Mouse (Mus musculus): ENCODE results near the gene Spock2. TPM values are rescaled to one million over a fixed set of nuclear protein-coding genes. Genes with fewer than 3 reads are reported as not detected.

The Spock2 gene
- polyA plus RNA-seq, 1 experiment from 2014 or later: 3.8 TPM

DNA sequence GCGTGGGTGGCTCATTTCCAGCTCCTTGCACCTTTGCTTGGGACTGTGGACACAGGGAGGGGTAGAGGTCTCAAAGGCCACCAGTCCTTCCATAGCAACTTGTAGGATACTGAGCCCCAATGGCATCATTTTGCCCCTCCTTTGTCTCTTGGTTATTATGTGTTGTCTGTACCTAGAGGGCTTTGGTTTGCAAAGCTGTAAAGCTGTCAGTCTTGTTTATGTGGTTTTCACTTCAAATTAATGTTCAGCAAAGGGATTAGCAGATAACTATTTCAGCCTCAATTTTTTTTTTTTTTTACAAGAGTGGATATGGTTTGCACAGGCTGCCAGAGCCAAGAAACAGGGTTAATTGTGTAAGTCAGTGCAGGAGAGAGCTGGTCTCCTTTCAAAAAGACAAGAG lies 9.7 kb upstream of the Spock2 start:
- H3K27ac ChIP-seq (ENCODE audit: low read length): no peak overlapping the region
- no peaks in the 10 kb centered on the region for H3K27me3 ChIP-seq (ENCODE audit: control insufficient read depth, insufficient read depth, low read length)
- H3K4me1 ChIP-seq (ENCODE audit: control insufficient read depth, insufficient read depth, low read length): peaks cover 21% of the 10 kb centered on the region; the same call in 1 of the 2 replicates
- H3K4me2 ChIP-seq (replicated peaks; ENCODE audit: low read depth, low read length): no peak overlapping the region
- H3K36me3 ChIP-seq (ENCODE audit: control insufficient read depth, insufficient read depth, low read length): no peaks in the 10 kb centered on the region
- 65% methylated on average over 1 of the region's 1 CpGs for WGBS
- no peaks in the 10 kb centered on the region for H3K9me3 ChIP-seq (ENCODE audit: control insufficient read depth, low read depth, low read length)
- no peak for ATAC-seq (ENCODE audit: insufficient number of reproducible peaks, insufficient read depth, low FRiP score, low read depth)
- H3K9ac ChIP-seq (replicated peaks; ENCODE audit: low read depth, low read length): no peak overlapping the region
- no peak overlapping the region for H3K4me3 ChIP-seq (ENCODE audit: low read depth, low read length)

DNA sequence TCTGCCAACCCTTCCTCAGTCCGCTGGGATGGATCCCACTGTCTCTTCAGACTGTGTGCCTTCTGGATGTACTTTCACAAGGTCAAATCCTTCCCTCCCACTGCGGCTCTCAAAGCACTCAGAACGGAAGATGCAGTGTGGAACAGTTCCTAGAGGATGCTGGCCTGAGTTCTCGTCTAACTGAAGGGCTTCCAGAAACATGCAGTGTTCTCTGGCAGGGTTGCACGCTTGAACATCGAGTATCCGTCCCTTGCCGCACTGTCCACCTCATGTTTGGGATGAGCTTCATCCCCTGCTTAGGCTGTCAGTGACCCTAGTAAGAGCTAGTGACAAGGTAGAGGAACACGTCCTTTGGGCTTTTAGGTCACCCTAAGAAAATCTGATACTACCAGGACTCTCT lies 8.9 kb upstream of the Spock2 start:
- Histone ChIP-seq H3K4me2 (replicated peaks; ENCODE audit: low read depth, low read length) (no peak overlapping the region), H3K4me3 (ENCODE audit: low read depth, low read length) (no peak overlapping the region), H3K4me1 (ENCODE audit: control insufficient read depth, insufficient read depth, low read length) (peaks cover 21% of the 10 kb centered on the region; the same call in 1 of the 2 replicates), H3K27me3 (ENCODE audit: control insufficient read depth, insufficient read depth, low read length) (no peaks in the 10 kb centered on the region), H3K36me3 (ENCODE audit: control insufficient read depth, insufficient read depth, low read length) (no peaks in the 10 kb centered on the region), H3K27ac (ENCODE audit: low read length) (no peak overlapping the region), H3K9me3 (ENCODE audit: control insufficient read depth, low read depth, low read length) (no peaks in the 10 kb centered on the region), H3K9ac (replicated peaks; ENCODE audit: low read depth, low read length) (no peak overlapping the region)
- 84% methylated on average over 9 of the region's 9 CpGs for WGBS
- ATAC-seq (ENCODE audit: insufficient number of reproducible peaks, insufficient read depth, low FRiP score, low read depth): no peak

DNA sequence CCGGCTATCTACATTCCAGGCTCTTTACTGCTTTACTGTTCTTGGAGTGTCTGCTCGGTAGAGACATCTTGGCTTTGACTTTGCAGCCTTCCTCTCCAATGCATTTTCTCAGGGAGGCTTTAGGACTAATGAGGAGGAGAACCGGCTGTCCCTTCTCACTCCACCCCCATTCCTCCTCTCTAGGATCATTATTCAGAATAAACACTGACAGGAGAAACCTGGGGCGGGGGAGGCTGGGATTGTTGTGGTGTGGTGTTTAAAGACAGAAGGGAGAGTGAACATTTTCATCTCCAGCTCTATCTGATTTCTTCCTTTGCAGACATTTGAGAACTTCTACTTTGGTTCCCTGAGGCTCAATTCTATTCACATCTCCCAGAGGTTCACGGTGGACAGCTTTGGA lies 8.2 kb upstream of the Spock2 start:
- Histone ChIP-seq H3K4me3 (ENCODE audit: low read depth, low read length) (no peak overlapping the region), H3K27ac (ENCODE audit: low read length) (no peak overlapping the region), H3K36me3 (ENCODE audit: control insufficient read depth, insufficient read depth, low read length) (no peaks in the 10 kb centered on the region), H3K9ac (replicated peaks; ENCODE audit: low read depth, low read length) (no peak overlapping the region), H3K27me3 (ENCODE audit: control insufficient read depth, insufficient read depth, low read length) (no peaks in the 10 kb centered on the region), H3K4me2 (replicated peaks; ENCODE audit: low read depth, low read length) (no peak overlapping the region), H3K4me1 (ENCODE audit: control insufficient read depth, insufficient read depth, low read length) (peaks cover 21% of the 10 kb centered on the region; the same call in 1 of the 2 replicates), H3K9me3 (ENCODE audit: control insufficient read depth, low read depth, low read length) (no peaks in the 10 kb centered on the region)
- no peak for ATAC-seq (ENCODE audit: insufficient number of reproducible peaks, insufficient read depth, low FRiP score, low read depth)
- 47% methylated on average over 5 of the region's 5 CpGs for whole genome bisulfite sequencing

DNA sequence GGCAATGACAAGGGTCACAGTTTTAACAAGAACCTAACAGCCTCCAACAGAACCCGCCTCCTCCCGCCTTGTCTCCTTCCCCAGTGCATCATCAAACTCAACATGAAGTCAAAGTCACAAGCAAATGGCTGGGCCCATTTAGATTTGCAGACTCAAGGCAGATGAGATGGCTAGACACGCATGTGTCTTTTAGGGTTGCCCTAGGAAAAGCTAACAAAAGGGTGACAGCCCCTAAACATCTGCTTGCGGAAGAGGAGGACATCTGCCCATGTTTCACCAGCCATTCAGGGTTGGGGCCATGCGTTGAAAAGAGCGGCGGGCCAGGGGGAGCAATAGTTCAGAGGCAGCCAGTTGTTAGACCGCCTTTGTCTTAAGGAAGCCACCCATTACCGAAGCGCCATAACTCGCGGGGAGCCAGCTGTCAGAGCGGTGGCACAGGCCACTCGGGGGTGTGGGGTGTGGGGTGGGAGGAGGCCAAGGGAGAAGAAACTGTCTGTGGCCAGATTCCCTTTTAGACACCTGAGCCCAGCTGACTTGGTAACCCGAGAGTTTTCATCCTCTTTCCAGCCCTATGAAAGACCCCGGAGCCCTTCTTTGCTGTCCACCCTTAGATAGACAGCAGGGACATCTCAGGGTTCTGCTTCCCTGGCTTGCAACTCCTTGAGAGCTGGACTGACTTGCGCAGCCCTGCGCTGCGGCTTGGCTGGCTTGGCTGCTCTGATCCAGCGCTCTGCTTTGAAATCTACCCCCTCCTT lies 451 bp upstream of the Spock2 start:
- H3K27ac ChIP-seq (ENCODE audit: low read length): no peak overlapping the region
- WGBS: 29% methylated on average over 20 of the region's 20 CpGs
- no peak for ATAC-seq (ENCODE audit: insufficient number of reproducible peaks, insufficient read depth, low FRiP score, low read depth)

DNA sequence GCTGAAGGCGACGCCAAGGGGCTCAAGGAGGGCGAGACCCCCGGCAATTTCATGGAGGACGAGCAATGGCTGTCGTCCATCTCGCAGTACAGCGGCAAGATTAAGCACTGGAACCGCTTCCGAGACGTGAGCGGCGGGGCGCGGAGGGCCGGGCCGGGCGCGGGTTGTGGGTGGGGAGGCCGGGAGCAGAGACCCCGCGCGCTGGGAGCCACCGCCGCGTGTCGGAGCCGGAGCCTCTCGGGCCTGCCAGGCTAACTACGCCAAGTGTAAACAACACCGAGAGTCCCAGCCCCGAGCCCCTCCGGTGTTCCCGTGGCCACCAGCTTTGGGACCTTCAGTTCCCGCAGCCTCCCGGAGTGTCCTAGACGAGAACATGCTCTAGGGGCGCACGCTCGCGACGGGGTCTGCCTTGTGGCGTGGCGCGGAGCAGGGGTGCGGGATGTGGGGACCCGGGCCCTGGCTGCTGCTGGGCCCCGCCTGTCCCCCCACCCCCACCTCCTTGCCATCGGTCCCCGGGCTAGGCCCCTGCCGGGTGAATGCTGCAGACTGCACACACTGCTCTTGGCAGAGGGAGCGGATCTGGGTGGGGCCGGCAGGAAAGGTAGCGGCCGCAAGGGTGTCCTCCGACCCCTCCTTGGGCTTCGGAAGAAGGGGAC lies 640 bp downstream of the Spock2 start:
- Histone ChIP-seq H3K27ac (ENCODE audit: low read length) (peak overlapping the region; percentile 11; the same call in 1 of the 2 replicates), H3K9me3 (ENCODE audit: control insufficient read depth, low read depth, low read length) (no peaks in the 10 kb centered on the region), H3K4me3 (ENCODE audit: low read depth, low read length) (peak overlapping the region; percentile 57), H3K4me1 (ENCODE audit: control insufficient read depth, insufficient read depth, low read length) (peaks cover 13% of the 10 kb centered on the region; the same call in 1 of the 2 replicates), H3K36me3 (ENCODE audit: control insufficient read depth, insufficient read depth, low read length) (no peaks in the 10 kb centered on the region), H3K9ac (replicated peaks; ENCODE audit: low read depth, low read length) (peak overlapping the region; percentile 60), H3K27me3 (ENCODE audit: control insufficient read depth, insufficient read depth, low read length) (0 out of 2 replicates have a peak, but pooled peaks cover 8% of the 10 kb centered on the region), H3K4me2 (replicated peaks; ENCODE audit: low read depth, low read length) (peak overlapping the region; percentile 99)
- under 1% methylated on average over 57 of the region's 57 CpGs for WGBS
- peak; percentile 73 for ATAC-seq (ENCODE audit: insufficient number of reproducible peaks, insufficient read depth, low FRiP score, low read depth)

More for the DNA sequence above, 451 bp upstream of the Spock2 start:
- Histone ChIP-seq H3K9ac (replicated peaks; ENCODE audit: low read depth, low read length) (no peak overlapping the region), H3K36me3 (ENCODE audit: control insufficient read depth, insufficient read depth, low read length) (no peaks in the 10 kb centered on the region), H3K4me3 (ENCODE audit: low read depth, low read length) (peak overlapping the region; percentile 57), H3K9me3 (ENCODE audit: control insufficient read depth, low read depth, low read length) (no peaks in the 10 kb centered on the region), H3K4me1 (ENCODE audit: control insufficient read depth, insufficient read depth, low read length) (peaks cover 13% of the 10 kb centered on the region; the same call in 1 of the 2 replicates), H3K27me3 (ENCODE audit: control insufficient read depth, insufficient read depth, low read length) (0 out of 2 replicates have a peak, but pooled peaks cover 8% of the 10 kb centered on the region), H3K4me2 (replicated peaks; ENCODE audit: low read depth, low read length) (peak overlapping the region; percentile 99)

DNA sequence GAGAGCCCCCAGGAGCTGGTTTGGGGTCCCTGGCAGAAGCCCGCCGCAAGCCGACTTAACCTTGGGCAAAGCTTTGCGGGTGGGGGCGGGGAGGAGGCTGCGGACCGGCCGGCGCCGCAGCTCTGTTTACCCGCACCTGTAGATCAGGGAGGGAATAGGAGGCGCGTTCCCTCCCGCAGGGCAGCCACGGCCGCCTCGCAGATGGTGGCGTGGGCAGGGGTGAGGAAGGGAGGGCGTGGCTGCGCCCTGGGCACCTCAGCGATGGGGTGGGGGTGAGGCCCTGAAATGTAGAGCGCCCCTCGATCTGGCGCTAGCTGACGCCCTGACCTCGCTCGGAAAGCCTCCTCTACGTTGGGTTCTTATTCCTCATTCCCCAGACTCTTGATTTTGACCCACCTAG lies 1.4 kb downstream of the Spock2 start:
- H3K4me2 ChIP-seq (replicated peaks; ENCODE audit: low read depth, low read length): peak overlapping the region; percentile 99
- peak overlapping the region; percentile 57 for H3K4me3 ChIP-seq (ENCODE audit: low read depth, low read length)
- no peak overlapping the region for H3K27ac ChIP-seq (ENCODE audit: low read length)
- WGBS: 3% methylated on average over 27 of the region's 28 CpGs
- 0 out of 2 replicates have a peak, but pooled peaks cover 8% of the 10 kb centered on the region for H3K27me3 ChIP-seq (ENCODE audit: control insufficient read depth, insufficient read depth, low read length)
- H3K9ac ChIP-seq (replicated peaks; ENCODE audit: low read depth, low read length): peak overlapping the region; percentile 60; the same call in 1 of the 2 replicates
- H3K9me3 ChIP-seq (ENCODE audit: control insufficient read depth, low read depth, low read length): no peaks in the 10 kb centered on the region
- no peaks in the 10 kb centered on the region for H3K36me3 ChIP-seq (ENCODE audit: control insufficient read depth, insufficient read depth, low read length)
- peaks cover 13% of the 10 kb centered on the region; the same call in 1 of the 2 replicates for H3K4me1 ChIP-seq (ENCODE audit: control insufficient read depth, insufficient read depth, low read length)
- no peak for ATAC-seq (ENCODE audit: insufficient number of reproducible peaks, insufficient read depth, low FRiP score, low read depth)

DNA sequence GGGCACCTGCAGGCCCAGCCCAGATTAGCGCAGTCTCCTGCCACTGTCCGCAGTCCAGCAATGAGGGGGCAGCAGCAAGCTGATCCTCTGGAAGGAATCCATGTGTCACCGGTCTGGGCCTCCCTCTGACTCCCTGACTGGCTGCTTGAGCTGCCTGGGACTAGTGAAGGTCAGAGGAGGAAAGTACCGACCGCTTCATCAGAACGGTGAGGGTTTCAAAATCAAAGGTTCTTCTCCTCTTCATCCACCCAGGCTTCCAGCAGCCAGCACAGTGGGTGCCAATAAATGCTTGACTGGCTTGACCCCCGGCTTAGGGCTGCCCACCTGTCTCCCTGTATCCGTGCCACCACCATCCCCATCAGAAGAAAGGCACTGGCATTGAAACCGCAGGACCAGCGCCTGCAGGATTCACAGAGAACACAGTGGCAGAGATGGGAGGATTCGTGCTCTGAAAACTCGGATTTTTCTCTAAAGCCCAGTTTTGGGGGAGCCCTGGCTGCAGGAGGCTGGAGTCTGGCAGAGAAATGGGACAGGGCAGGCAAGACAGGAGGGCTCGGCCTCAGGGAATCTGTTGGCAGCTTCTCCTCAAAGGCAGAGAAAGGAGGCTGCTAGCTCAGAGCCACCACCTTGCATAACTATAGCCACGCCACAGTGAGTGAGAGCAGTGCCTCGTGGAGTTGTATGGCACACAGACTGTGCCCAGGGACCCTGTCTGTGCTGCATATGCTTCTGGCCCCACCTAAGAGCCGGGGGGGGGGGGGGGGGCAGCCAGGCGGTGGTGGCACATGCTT lies 2.5 kb downstream of the Spock2 start:
- Histone ChIP-seq H3K4me1 (ENCODE audit: control insufficient read depth, insufficient read depth, low read length) (peaks cover 13% of the 10 kb centered on the region; the same call in 1 of the 2 replicates), H3K27me3 (ENCODE audit: control insufficient read depth, insufficient read depth, low read length) (0 out of 2 replicates have a peak, but pooled peaks cover 8% of the 10 kb centered on the region), H3K36me3 (ENCODE audit: control insufficient read depth, insufficient read depth, low read length) (no peaks in the 10 kb centered on the region), H3K4me3 (ENCODE audit: low read depth, low read length) (no peak overlapping the region), H3K9me3 (ENCODE audit: control insufficient read depth, low read depth, low read length) (no peaks in the 10 kb centered on the region), H3K9ac (replicated peaks; ENCODE audit: low read depth, low read length) (no peak overlapping the region), H3K27ac (ENCODE audit: low read length) (no peak overlapping the region), H3K4me2 (replicated peaks; ENCODE audit: low read depth, low read length) (no peak overlapping the region)
- 64% methylated on average over 16 of the region's 17 CpGs for WGBS
- no peak for ATAC-seq (ENCODE audit: insufficient number of reproducible peaks, insufficient read depth, low FRiP score, low read depth)

DNA sequence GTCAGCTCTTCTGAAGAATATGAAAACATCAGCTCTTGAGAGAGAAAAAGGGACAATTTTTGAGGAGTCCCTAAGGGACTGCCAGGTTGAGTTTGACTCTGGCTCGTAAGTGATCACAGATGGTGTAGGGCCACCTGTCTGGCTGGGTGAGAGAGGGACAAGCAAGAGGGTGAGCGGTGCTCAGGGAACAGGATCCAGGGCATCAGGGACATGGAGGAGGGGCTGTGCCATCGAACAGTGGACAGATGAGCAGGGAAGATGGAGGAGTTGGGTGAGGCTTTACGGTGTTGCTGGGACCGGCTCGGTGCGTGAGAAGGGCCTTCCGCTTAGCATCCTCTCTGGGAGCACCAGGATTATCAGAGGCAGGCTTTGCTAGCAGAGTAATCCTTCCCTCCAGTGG lies 3.3 kb downstream of the Spock2 start:
- H3K4me1 ChIP-seq (ENCODE audit: control insufficient read depth, insufficient read depth, low read length): peaks cover 13% of the 10 kb centered on the region; the same call in 1 of the 2 replicates
- ATAC-seq (ENCODE audit: insufficient number of reproducible peaks, insufficient read depth, low FRiP score, low read depth): no peak
- H3K9ac ChIP-seq (replicated peaks; ENCODE audit: low read depth, low read length): no peak overlapping the region
- 0 out of 2 replicates have a peak, but pooled peaks cover 8% of the 10 kb centered on the region for H3K27me3 ChIP-seq (ENCODE audit: control insufficient read depth, insufficient read depth, low read length)
- no peak overlapping the region for H3K27ac ChIP-seq (ENCODE audit: low read length)
- no peak overlapping the region for H3K4me3 ChIP-seq (ENCODE audit: low read depth, low read length)
- no peak overlapping the region for H3K4me2 ChIP-seq (replicated peaks; ENCODE audit: low read depth, low read length)
- 85% methylated on average over 8 of the region's 8 CpGs for WGBS
- no peaks in the 10 kb centered on the region for H3K36me3 ChIP-seq (ENCODE audit: control insufficient read depth, insufficient read depth, low read length)
- no peaks in the 10 kb centered on the region for H3K9me3 ChIP-seq (ENCODE audit: control insufficient read depth, low read depth, low read length)

Data from stomach, embryonic 14.5 days (tissue).